In genomic region chr8:125389756-125390505, GRCm38 (mm10) we compare ENCODE assay signal across 8 mouse cellular contexts.
A peak's percentile ranks its signal among the peaks of the same experiment; 100 is the strongest.
DNase-seq lines count a peak whose midpoint lies in the region; ATAC-seq and TF ChIP-seq lines count a peak whose summit lies in the region.

No protein-coding gene starts in this region.

- peaks cover 51% of the 10 kb centered on the region for H3K4me1 ChIP-seq in hindbrain, embryonic 12.5 days
- H3K4me1 ChIP-seq in neural tube, embryonic 15.5 days: peaks cover 47% of the 10 kb centered on the region

- no peak overlapping the region for H3K4me3 ChIP-seq in gastrocnemius, adult 2 months
- H3K4me3 ChIP-seq in hindbrain, embryonic 12.5 days: no peak overlapping the region
- no peak overlapping the region for H3K4me3 ChIP-seq in neural tube, embryonic 15.5 days (replicated peaks)

- H3K9ac ChIP-seq in hindbrain, embryonic 12.5 days: no peak overlapping the region
- no peak overlapping the region for H3K9ac ChIP-seq in neural tube, embryonic 15.5 days (replicated peaks)

- H3K27me3 ChIP-seq in hindbrain, embryonic 12.5 days: no peaks in the 10 kb centered on the region
- H3K27me3 ChIP-seq in neural tube, embryonic 15.5 days (replicated peaks): no peaks in the 10 kb centered on the region

- H3K36me3 ChIP-seq in hindbrain, embryonic 12.5 days: no peaks in the 10 kb centered on the region
- no peaks in the 10 kb centered on the region for H3K36me3 ChIP-seq in neural tube, embryonic 15.5 days

- 67% methylated on average over 13 of the region's 13 CpGs for WGBS in hindbrain, embryonic 12.5 days
- 54% methylated on average over 13 of the region's 13 CpGs for WGBS in neural tube, embryonic 15.5 days

- peak; percentile 38; the same call in 1 of the 2 replicates for ATAC-seq in hindbrain, embryonic 12.5 days (ENCODE audit: low FRiP score)
- 0 out of 2 replicates have a peak, but pooled peaks have one; percentile 28 for ATAC-seq in neural tube, embryonic 15.5 days (ENCODE audit: low FRiP score)

- H3K4me2 ChIP-seq in hindbrain, embryonic 12.5 days (replicated peaks): no peak overlapping the region
- H3K4me2 ChIP-seq in neural tube, embryonic 15.5 days: no peak overlapping the region

- TF ChIP-seq CTCF in gastrocnemius, adult 2 months (IDR thresholded peaks at IDR 0.05): no peak

- intact Hi-C loops in gastrocnemius, adult 2 months (cut with DNase I): loop anchor here (10.0 kb wide), 1 partner anchor 55 kb away; no protein-coding TSS in a partner anchor

- H3K27ac ChIP-seq in gastrocnemius, adult 2 months: 0 out of 2 replicates have a peak overlapping the region, but pooled peaks have one; percentile 6
- H3K27ac ChIP-seq in hindbrain, embryonic 12.5 days: peak overlapping the region; percentile 64
- H3K27ac ChIP-seq in neural tube, embryonic 15.5 days (replicated peaks): peak overlapping the region; percentile 69

- DNase-seq in adrenal gland, adult 18-20 months (ENCODE audit: low spot score in 2 of 2): peak; percentile 41 to 65
- DNase-seq in cerebellum, adult 11 months: peak; percentile 97
- DNase-seq in gastrocnemius, adult 2 months: peak; percentile 70
- peak; percentile 54 to 69 for DNase-seq in layer of hippocampus, postnatal 25 days (ENCODE audit: extremely low spot score in 1 of 2, low spot score in 1 of 2)
- no peak for DNase-seq in embryo, embryonic 10.5 days (ENCODE audit: low spot score)
- DNase-seq in liver: no peak

- H3K9me3 ChIP-seq in hindbrain, embryonic 12.5 days (replicated peaks): no peaks in the 10 kb centered on the region
- no peaks in the 10 kb centered on the region for H3K9me3 ChIP-seq in neural tube, embryonic 15.5 days (replicated peaks)

Comparison
In these comparisons a context has a peak if more than half of its experiments do, and no peak if none do; other contexts are left out.
1. DNase-seq: peak in adrenal gland, adult 18-20 months (2 of 2), cerebellum, adult 11 months (single experiment), gastrocnemius, adult 2 months (single experiment) and layer of hippocampus, postnatal 25 days (2 of 2); none in embryo, embryonic 10.5 days (single experiment) and liver (single experiment).
2. H3K27ac ChIP-seq: peak in every context shown above with its lines; median percentile 69 in neural tube, embryonic 15.5 days; 64 in hindbrain, embryonic 12.5 days; 6 in gastrocnemius, adult 2 months.